Mouse (Mus musculus) retina, embryonic 14.5 days (tissue): ENCODE measurements around the gene Yipf2.

ENCODE experiments used
- DNase-seq: peaks from one replicate; pipeline ENCODE4 v3.0.0-alpha.2; 2015; ENCODE audit warnings: low spot score

Gene Yipf2

DNA sequence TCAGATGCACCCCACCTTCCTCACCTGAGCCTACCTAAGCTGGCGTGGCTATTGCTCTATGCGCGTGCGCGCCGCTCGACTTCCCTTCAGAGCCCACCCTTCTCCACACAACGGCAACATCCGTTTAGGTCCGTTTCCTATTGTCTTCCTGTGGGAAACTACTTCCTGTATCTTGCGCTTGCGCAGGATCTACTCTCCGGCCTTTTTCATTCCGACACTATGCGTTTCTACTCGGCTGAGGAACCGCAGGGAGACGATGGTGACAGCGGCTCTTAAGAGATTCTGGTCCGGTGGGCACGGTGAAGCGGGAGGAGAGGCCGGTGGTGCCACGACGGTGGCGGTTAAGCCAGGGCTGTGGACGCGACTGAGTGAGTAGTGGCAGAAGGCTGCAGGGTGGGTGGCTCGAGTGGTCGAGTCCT is at the start of gene Yipf2, which contains the start of gene Timm29:
TSS of gene Yipf2 (minus strand) at position 126 of the 419 bp plus-strand sequence.
TSS of gene Timm29 (plus strand) at position 20 of the 419 bp plus-strand sequence.
- DNase-seq: peak; percentile 99

DNA sequence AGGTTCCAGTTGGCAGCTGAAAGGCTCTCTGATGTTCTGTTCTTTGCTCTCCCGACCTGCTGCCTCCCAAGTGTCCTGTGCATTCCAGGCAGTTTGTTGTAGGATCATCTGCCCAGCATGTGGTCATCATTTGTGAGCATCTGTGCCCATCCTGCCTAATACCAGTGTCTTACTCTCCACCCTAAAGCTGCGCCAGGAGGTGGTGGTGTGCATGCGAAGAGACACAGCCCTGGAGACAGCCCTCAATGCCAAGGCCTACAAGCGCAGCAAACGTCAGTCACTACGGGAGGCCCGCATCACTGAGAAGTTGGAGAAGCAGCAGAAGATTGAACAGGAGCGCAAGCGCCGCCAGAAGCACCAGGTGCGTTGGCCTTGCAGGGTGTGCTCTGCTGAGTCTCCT is 46.4 kb upstream of the Yipf2 start:
- no peak for DNase-seq

DNA sequence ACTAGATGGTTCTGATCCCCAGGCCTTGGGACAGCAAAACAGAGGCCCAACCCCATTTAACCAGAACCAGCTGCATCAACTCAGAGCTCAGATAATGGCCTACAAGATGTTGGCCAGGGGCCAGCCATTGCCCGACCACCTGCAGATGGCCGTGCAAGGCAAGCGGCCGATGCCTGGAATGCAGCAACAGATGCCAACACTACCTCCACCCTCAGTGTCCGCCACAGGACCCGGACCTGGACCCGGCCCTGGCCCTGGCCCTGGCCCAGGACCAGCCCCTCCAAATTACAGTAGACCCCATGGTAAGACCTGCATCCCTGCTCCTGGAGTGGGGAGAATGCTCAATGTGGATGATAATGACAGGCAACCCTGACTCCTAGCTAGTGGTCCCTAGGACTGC is 43.0 kb upstream of the Yipf2 start:
- no peak for DNase-seq

DNA sequence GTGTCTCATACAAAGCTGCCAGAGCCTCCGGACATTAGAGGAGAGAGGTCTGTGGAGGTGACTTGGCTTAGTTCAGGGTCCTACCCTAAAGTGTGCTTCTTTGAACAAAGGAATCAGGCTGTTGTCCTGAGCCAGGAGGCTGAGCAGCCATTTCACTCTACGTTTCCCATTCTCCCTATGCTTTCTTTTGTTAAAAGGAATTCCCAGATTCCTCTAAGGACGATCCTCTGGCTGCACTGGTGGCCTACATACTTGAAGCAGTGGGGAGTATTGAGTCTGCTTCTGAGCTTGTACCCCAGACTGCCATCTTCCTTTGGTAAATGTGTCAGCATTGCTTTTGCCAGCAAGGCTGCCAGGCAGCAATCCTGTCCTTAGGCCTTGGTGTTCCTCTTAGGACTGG is 40.5 kb upstream of the Yipf2 start:
- no peak for DNase-seq

DNA sequence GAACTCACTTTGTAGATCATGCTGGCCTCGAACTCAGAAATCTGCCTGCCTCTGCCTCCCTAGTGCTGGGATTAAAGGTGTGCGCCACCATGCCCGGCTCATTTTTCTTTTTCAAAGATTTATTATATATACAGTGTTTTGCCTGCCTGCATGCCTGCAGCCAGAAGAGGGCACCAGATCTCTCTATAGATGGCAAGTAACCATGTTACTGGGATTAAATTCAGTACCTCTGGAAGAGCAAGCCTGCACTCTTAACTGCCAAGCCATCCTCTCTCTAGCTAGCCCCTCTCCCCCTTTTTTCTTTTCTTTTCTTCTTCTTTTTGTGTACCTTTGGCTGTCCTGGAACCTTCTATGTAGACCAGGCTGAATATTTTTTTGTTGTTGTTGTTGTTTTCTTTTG is 38.0 kb upstream of the Yipf2 start:
- DNase-seq: peak; percentile 51

DNA sequence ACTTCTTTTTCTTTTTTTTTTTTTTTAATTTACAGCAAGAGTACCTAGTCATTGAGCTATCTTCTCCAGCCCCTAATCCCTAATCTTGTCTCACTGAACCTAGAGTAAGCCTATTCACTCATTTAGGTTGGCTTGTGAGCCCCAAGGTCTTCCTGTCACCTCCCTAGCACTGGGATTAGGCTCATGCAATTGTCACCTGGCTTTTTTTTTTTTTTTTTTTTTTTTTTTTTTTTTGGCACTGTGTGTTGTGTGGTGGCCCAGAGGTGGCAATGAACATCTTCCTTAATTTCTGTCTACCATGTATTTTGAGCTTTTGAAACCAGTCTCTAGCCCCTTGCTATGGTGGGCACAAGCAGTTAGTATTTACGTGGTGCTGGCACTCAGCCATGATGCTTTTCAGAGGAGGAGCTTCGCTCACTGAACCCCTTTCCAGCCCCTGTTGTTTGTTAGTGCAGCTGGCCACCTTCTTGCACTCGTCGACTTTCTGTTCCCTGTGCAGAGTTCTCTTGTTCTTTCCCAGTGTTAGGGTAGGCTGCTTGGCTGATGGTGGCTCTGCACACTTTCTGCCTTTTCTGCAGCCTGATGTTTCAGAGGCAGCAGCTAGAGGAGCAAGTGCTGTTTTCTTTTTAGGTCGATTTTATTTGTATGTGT is 34.6 kb upstream of the Yipf2 start:
- DNase-seq: no peak

DNA sequence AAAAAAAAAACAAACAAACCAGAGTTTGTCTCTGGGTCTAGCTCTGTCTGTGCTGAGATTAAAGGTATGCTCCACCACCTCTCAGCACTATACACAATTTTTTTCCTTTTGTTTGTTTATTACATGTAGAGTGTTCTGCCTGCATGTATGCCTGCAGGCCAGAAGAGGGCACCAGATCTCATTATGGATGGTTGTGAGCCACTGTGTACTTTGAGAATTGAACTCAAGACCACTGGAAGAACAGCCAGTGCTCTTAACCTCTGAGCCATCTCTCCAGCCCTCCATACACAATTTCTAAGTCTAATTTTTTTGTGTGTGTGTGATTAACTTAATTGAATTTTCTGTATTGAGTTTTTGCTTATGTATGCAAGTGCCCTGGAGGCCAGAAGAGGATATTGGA is 33.9 kb upstream of the Yipf2 start:
- no peak for DNase-seq

DNA sequence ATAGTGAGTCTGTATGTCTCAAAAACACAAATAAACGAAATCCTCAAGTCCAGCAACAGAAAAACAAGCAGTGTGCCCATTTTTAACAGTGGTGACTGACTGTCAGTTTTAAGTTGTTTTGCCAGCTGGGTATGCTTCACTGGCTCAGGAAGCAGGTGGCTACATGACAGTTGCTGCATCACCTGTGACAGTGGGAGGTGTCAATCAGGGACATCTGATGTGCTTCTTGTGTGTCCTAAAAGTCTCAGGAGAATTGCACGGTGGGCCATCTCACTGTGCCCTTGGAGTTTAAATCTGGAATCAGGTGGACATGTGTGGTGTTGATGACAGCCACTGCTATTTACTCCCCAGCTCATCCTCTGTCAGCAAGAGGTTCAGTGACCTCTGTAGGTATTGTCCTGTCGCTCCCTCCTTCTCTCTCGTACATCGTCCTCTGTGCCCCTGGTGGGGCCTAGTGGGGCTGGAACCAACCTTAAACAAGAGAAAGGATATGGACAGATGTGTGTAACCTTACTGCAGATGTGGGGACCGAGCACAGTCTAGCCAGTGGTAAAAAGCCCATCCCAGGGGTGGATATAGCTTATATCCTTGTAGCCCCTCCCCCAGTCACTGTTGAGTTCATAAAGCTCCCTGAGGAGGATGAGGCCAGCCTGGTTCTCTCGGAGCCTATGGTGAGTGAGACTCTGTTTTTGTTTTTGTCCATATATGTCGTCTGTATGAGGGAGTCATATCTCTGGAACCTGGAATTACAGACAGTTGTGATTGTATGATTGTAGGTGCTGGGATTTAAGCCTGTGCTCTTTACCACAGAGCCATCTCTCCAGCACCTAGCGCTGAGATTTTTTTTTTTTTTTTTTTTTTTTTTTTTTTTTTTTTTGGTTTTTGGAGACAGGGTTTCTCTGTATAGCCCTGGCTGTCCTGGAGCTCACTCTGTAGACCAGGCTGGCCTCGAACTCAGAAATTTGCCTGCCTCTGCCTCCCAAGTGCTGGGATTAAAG is 33.0 kb upstream of the Yipf2 start:
- DNase-seq: no peak

DNA sequence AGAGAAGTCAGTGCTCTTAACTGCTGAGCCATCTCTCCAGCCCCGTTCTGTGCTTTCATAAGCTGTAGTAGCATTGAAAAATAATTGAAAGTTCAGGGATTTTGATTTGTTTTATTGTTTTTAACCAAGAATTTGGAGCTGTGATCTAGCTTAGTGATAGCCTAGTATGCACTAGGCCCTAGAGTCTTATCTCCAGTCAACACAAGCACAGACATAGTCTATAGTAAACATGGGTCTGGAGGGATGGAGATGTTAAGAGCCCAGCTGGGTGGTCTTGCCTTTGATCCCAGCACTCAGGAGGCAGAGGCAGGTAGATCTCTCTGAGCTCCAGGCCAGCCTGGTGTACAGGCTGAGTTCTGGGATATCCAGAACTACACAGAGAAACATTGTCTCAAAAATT is 30.0 kb upstream of the Yipf2 start:
- no peak for DNase-seq

DNA sequence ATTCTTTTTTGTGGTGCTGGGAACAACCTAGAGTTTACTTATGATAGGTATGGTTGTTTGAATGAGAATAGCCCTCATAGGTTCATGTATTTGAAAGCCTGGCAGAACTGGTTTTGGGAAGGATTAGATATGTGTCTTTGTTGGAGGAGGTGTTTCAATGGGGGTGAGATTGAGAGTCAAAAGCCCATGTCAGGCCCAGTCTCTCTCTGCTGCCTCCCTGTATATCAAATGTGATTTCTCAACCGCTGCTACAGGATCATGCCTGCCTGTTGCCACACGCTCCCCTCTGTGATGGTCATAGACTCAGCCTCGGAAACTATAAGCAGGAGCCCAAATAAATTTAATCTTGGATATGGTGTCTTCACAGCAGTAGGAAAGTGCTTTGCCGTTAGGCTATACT is 27.6 kb upstream of the Yipf2 start:
- DNase-seq: no peak

DNA sequence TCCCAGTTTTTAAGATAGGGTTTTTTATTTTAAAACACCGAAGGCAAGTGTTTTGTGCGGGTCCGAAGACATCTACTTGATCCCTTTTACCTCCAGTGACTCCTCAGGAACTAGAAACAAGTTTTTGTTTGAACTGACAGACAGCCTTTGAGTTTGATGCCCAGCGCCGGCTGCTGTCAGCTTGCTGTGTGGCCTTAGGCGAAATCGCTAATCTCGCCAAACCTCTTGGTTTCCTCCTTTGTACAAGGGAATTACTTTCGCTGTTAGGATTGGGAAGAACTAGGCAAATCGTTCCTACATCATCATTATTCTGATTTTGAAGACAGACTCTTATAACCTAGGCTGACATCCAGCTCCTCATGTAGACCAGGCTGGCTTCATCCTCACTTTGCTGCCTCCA is 24.4 kb upstream of the Yipf2 start:
- peak; percentile 38 for DNase-seq

DNA sequence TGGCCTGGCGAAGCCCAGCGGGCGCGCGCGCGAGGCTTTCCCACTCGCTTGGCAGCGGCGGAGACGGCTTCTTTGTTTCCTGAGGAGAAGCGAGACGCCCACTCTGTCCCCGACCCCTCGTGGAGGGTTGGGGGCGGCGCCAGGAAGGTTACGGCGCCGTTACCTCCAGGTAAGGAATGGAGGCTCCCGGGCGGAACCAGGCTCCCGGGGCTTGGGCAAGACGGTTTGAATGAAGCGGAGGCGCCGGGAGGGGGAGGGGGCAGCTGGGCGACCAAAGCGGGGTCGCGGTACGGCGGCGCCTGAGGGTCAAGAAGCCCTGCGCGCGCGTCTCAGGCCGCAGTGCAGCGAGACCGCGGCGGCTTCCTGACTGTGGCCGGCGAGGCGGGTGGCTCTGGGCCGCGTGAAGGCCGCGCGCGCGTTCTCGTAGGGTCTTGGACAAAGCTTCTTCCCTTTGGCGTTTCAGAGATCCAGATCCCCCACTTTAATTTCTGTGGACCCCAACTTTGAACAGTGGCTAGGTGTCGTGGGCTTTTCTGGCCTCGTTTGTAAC is 23.7 kb upstream of the Yipf2 start:
- peak; percentile 95 for DNase-seq

DNA sequence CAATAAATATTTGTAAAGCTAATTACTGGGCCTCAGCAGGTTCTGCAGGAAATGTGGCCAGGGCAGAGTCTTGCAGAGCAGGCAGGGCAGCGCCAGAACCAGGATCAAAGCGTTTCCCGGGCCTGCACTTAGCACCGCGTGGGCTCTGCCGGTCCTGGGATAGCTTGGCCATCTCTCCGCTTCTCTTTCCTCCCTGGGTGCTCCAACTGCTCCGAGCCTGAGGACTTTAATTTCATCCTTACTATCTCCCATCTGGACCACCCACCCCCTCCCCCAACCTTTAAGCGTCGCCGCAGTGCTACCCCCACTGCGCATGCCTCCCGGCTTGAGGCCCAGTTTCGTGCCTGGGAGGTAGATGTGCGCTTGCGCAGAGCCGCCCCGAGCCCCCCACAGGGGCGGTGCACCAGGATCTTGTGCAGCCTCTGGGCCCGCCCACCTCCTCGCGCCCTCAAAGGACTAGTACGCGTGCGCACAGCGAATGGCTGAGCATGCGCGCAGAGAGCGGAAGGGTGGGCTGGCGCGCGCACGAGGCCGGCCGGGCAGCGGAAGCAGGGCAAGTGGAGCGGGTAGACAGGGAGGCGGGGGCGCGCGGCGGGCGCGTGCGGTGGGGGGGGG is 23.1 kb upstream of the Yipf2 start, which contains the start of gene Smarca4:
TSS of gene Smarca4 (plus strand) at position 553 of the 615 bp plus-strand sequence.
- peak; percentile 100 for DNase-seq

DNA sequence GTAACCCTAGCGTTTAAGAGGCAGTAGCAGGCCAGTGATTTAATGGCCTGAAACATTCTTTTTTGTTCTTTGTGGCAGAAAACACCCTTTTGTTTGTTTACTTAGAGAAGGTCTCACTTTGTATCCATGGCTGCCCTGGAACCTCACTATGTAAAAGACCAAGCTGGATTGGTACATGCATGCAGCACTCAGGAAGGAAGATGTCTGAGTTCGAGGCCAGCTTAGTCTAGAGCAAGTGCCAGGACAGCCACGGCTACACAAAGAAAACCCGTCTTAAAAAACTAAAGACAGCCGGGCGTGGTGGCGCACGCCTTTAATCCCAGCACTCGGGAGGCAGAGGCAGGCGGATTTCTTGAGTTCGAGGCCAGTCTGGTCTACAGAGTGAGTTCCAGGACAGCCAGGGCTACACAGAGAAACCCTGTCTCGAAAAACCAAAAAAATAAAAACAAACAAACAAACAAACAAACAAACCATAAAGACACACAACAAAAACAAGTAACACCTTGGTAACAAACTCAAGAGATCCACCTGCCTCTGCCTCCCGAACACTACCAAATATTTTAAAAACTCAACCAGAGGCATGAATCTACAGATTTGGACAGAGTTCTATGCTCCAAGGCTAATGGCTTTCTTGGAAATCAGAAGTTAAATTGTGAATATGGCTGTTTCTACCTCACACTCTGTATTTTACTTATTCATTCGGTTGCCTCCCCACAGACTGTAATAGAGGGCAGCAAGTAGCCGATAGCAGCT is 22.4 kb upstream of the Yipf2 start:
- no peak for DNase-seq

DNA sequence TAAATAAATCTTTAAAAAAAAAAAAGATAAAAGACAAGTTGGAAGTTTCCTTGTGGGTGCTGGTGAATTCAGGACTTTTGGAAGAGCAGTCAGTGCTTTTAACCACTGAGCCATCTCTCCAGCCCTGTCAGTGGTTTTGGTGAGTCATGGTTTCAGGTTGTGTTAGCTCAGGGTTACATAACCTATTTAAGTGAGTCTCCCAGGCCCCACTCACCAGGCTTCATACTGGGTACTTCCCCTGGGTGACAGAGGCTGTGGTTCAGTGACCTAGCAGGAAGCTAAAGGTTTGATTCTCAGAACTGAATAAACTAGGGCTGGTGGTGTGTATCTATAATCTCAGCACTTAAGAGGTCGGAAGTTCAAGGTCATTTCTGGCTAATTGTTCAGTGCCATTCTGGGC is 17.2 kb upstream of the Yipf2 start:
- no peak for DNase-seq

DNA sequence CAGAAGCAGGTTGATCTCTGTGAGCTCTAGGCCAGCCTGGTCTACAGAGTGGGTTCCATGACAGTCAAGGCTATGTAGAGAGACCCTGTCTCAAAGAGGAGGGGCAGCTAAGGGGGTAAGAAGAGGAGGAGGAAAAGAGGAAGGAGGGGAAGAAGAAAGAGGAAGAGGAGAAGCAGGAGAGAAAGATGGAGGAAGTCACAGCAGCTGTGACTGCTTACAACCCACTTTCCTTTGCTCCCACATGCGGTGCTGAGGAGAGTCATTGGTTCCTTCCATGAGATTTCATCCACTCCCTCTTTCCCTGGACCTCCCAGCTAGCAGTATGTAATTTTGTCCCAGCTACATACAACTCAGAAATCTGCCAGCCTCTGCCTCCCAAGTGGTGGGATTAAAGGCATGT is 14.0 kb upstream of the Yipf2 start:
- no peak for DNase-seq

DNA sequence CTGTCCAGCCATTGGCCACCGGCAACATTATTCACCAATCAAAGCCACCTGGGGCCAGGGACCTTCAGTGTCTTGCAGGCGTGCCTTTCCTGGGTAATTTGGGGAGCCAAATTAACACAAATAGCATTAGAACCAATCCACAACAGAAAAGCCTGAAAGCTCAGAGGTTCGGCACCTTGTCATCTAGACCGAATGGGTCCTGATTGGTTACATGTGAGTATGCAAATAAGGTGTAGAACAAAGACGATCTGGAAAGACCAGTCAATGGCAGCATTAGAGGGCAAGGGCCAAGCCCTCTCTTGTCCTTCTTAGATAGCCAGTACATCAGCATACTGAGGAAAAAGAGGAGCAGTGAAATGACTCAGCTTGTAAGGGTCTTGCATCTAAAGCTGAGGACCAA is 13.2 kb upstream of the Yipf2 start:
- DNase-seq: no peak

DNA sequence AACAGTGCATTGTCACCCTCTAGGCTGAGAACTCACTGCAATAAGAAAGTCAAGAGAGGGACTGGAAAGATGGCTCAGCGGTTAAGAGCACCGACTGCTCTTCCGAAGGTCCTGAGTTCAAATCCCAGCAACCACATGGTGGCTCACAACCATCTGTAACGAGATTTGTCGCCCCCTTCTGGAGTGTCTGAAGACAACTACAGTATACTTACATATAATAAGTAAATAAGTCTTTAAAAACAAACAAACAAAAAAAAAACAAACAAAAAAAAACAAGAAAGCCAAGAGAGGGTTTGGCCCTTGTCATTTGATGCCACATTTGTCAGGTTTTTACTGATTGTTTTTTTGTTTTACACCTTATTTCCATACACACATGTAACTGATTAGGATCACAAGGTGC is 11.5 kb upstream of the Yipf2 start:
- no peak for DNase-seq

DNA sequence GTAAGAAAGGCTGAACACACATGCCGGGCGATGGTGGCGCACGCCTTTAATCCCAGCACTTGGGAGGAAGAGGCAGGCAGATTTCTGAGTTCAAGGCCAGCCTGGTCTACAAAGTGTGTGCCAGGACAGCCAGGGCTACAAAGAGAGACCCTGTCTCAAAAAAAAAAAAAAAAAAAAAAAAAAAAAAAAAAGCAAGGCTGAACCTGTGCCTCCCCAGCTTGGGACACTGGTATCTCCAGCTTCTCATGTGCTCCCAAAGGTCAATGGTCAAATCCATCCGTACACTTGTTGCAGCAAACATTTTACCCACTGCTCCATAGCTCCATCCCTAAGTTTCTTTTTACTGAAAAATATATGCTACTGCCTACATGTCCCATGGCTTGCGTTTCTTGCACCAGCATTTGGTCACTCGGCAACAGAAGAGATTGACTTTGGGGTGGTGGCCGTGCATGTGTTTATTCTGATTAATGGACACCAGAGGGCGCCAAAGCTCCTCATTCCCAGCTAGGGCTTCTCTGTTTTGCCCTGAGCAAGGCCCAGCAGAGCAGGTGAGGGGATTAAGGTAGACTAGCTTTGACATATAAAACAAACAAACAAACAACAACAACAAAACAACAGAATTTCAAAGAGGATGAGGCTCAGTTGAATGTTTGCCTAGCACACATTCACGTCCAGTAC is 9.2 kb upstream of the Yipf2 start:
- peak; percentile 90 for DNase-seq

DNA sequence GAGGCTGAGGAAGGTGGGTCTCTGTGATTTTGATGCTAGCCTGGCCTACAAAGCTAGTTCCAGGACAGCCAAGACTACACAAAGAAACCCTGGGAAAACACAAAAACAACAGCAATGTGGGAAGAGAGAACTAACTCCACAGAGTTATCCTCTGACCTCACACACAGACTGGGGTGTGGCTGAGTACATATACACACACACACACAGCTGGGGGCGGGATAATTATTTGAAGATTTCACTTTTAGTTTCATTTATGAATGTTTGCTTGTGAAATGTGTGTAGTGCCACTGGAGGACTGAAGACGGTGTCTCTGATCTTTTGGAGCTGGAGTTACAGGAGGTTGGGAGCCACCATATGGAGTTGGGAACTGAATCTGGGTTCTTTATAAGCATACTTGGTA is 8.4 kb upstream of the Yipf2 start:
- no peak for DNase-seq

DNA sequence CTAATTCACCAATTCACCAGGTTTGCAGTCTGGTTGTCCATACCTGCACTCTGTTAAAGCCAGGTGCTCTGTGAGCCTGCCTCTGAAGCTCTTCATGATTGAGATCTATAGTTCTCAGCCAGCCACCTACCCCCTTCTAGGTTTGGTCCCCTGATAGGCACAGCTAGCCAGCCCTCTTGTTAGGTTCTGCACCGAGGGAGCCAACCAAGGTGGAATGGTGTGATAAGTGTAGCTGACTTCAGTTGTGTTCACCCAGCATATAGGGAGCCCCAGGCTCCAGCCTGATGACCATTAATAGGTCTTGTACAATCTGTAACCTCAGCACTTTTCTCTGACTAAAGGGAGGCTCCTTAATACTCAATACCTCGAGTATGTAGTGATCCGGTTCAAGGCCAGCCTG is 7.6 kb upstream of the Yipf2 start:
- no peak for DNase-seq
